ENCODE assay signal across 21 mouse cellular contexts in the genomic region with DNA sequence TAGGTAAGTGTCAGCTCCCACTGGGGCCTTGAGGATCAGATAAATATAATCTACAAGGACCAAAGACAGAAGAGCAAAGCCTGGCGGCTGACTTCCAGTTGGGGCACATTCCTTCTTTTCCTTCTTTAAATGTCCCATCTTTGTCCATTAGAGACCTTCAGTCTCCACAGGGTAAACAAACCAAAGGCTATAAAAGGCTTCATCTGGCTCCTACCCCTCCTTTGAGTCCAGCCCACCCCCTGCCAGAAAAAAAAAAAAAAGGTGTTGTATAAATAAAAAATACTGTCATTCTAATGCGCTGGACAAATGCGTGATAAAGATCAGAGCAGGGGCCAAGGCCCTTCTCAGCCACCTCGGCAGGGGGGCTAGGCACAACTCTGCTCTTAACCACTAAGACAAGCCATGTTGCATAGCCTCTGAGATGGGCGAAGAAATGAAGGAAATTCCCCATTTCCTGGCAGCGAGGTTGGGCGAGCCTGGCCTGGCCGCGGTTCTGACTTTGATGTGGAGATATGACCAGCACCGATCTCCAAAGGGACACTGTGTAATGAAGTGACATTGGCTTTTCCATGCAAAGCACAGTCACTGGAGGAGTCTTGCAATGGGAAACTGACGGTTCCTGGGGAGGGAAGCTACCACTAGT.
DNase-seq lines count a peak whose midpoint lies in the region; ATAC-seq and TF ChIP-seq lines count a peak whose summit lies in the region.
"Had no signal": no experiment of that assay in that cellular context is flagged by ENCODE, and none has a peak within 500 bp of the region (broad histone marks: within the 10 kb centered on the region; RNA-seq: fewer than 3 reads in every experiment).

No protein-coding gene starts in this region.

- H3K9me3 ChIP-seq in kidney, embryonic 14.5 days (ENCODE audit: control insufficient read depth, low read length): no peaks in the 10 kb centered on the region
- H3K9me3 ChIP-seq in lung, postnatal 0 days (ENCODE audit: low read length): no peaks in the 10 kb centered on the region
- H3K9me3 ChIP-seq: heart, embryonic 13.5 days; hindbrain, embryonic 15.5 days; intestine, embryonic 15.5 days; limb, embryonic 13.5 days; liver, embryonic 15.5 days had no signal

- H3K9ac ChIP-seq in kidney, embryonic 14.5 days (ENCODE audit: low read depth, low read length): no peak overlapping the region
- no peak overlapping the region for H3K9ac ChIP-seq in lung, postnatal 0 days (replicated peaks; ENCODE audit: low read depth)
- H3K9ac ChIP-seq: heart, embryonic 13.5 days; hindbrain, embryonic 15.5 days; intestine, embryonic 15.5 days; limb, embryonic 13.5 days; liver, embryonic 15.5 days had no signal

- TF ChIP-seq CTCF in lung, postnatal 0 days (IDR thresholded peaks at IDR 0.05): no peak

- no peaks in the 10 kb centered on the region for H3K36me3 ChIP-seq in kidney, embryonic 14.5 days (ENCODE audit: control insufficient read depth, insufficient read depth, low read length)
- H3K36me3 ChIP-seq in lung, postnatal 0 days (ENCODE audit: insufficient read depth, low read length): no peaks in the 10 kb centered on the region
- H3K36me3 ChIP-seq: heart, embryonic 13.5 days; hindbrain, embryonic 15.5 days; intestine, embryonic 15.5 days; limb, embryonic 13.5 days; liver, embryonic 15.5 days had no signal

- no peak for ATAC-seq in kidney, embryonic 14.5 days (ENCODE audit: low FRiP score, low TSS enrichment)
- peak; percentile 86 for ATAC-seq in lung, postnatal 0 days
- ATAC-seq: forebrain, embryonic 16.5 days; intestine, embryonic 15.5 days had no signal

- H3K4me2 ChIP-seq in kidney, embryonic 14.5 days (replicated peaks; ENCODE audit: low read depth, low read length): no peak overlapping the region
- no peak overlapping the region for H3K4me2 ChIP-seq in lung, postnatal 0 days (replicated peaks; ENCODE audit: low read depth, low read length)
- H3K4me2 ChIP-seq: heart, embryonic 13.5 days; hindbrain, embryonic 15.5 days; intestine, embryonic 15.5 days; limb, embryonic 13.5 days; liver, embryonic 15.5 days had no signal

- TF ChIP-seq EP300 in lung, postnatal 0 days (IDR thresholded peaks at IDR 0.05): peak; percentile 91

- H3K4me1 ChIP-seq in kidney, embryonic 14.5 days (ENCODE audit: control insufficient read depth, insufficient read depth, low read length): no peaks in the 10 kb centered on the region
- no peaks in the 10 kb centered on the region for H3K4me1 ChIP-seq in lung, postnatal 0 days (ENCODE audit: insufficient read depth, low read depth, low read length)
- H3K4me1 ChIP-seq: limb, embryonic 13.5 days; liver, embryonic 15.5 days; megakaryocyte, embryonic 14.5 days had no signal

- no peak overlapping the region for H3K4me3 ChIP-seq in kidney, embryonic 14.5 days (ENCODE audit: low read length)
- no peak overlapping the region for H3K4me3 ChIP-seq in lung, postnatal 0 days (ENCODE audit: low read depth, low read length)
- H3K4me3 ChIP-seq: heart, embryonic 13.5 days; hindbrain, embryonic 15.5 days; intestine, embryonic 15.5 days; limb, embryonic 13.5 days; liver, embryonic 15.5 days; megakaryocyte, embryonic 14.5 days; myocyte had no signal

- WGBS in kidney, embryonic 14.5 days: 16% methylated on average over 11 of the region's 11 CpGs
- WGBS in lung, postnatal 0 days: 15% methylated on average over 11 of the region's 11 CpGs

- H3K27ac ChIP-seq in kidney, embryonic 14.5 days (ENCODE audit: low read depth, low read length): no peak overlapping the region
- H3K27ac ChIP-seq in lung, postnatal 0 days (ENCODE audit: low read length): no peak overlapping the region
- H3K27ac ChIP-seq: heart, embryonic 13.5 days; hindbrain, embryonic 15.5 days; intestine, embryonic 15.5 days; limb, embryonic 13.5 days; liver, embryonic 15.5 days had no signal

- peak; percentile 43 to 56 for DNase-seq in adrenal gland, adult (ENCODE audit: inconsistent age in 2 of 2, low spot score in 1 of 2)
- no peak for DNase-seq in adrenal gland, adult 8-10 months
- peak; percentile 12 for DNase-seq in kidney, adult 18-20 months
- peak; percentile 24 for DNase-seq in ZHBTc4 (ENCODE audit: low read depth, low spot score)
- DNase-seq in lung, postnatal 0 days (ENCODE audit: low spot score): peak; percentile 60
- DNase-seq in cerebellum, adult 11 months: no peak
- no peak for DNase-seq in frontal cortex, postnatal 25 days (ENCODE audit: low spot score in 2 of 2)
- DNase-seq: cerebellum, postnatal 10 days; midbrain, embryonic 14.5 days; right cerebral cortex, postnatal 14 days; spleen, adult 18-20 months; thymus, postnatal 36 days had no signal

- peaks cover 6% of the 10 kb centered on the region; the same call in 1 of the 2 replicates for H3K27me3 ChIP-seq in kidney, embryonic 14.5 days (ENCODE audit: control insufficient read depth, insufficient read depth, low read length)
- no peaks in the 10 kb centered on the region for H3K27me3 ChIP-seq in lung, postnatal 0 days (replicated peaks; ENCODE audit: insufficient read depth, low read length)
- H3K27me3 ChIP-seq: hindbrain, embryonic 15.5 days; intestine, embryonic 15.5 days; liver, embryonic 15.5 days; megakaryocyte, embryonic 14.5 days had no signal

Comparison
In these comparisons a context has a peak if more than half of its experiments do, and no peak if none do; other contexts are left out.
1. DNase-seq: peak in adrenal gland, adult (2 of 2), kidney, adult 18-20 months (single experiment), ZHBTc4 (single experiment) and lung, postnatal 0 days (single experiment); none in adrenal gland, adult 8-10 months (single experiment), cerebellum, adult 11 months (single experiment) and frontal cortex, postnatal 25 days (0 of 2).